Mouse (Mus musculus) limb, embryonic 11.5 days (tissue): Measurements from ENCODE around the gene Prkag1. TPM values are rescaled to one million over a fixed set of nuclear protein-coding genes. Genes with fewer than 3 reads are reported as not detected.

ENCODE experiments used
- ATAC-seq: fragments of 200-750 bp; cut with Nextera tagmentation; 2 replicates; pipeline ENCODE4 v1.8.0; 2017; ENCODE audit warnings: low read depth; ENCODE audit not compliant: insufficient number of reproducible peaks, low FRiP score, low TSS enrichment
- DNase-seq: peaks from one replicate; pipeline ENCODE4 v3.0.0-alpha.2; 2015; ENCODE audit warnings: low spot score
- H3K27ac ChIP-seq: fragments of 300-500 bp; sonication (generic); replicated peaks from 2 replicates; pipeline ENCODE4 v1.5.1; 2014; ENCODE audit warnings: low read depth, mild to moderate bottlenecking, low read length
- H3K27me3 ChIP-seq: fragments of 300-500 bp; sonication (generic); 2 replicates; pipeline ENCODE4 v1.6.1; 2014; ENCODE audit warnings: mild to moderate bottlenecking, low read length, mixed read lengths; ENCODE audit not compliant: control insufficient read depth, insufficient read depth
- H3K36me3 ChIP-seq: fragments of 300-500 bp; sonication (generic); 2 replicates; pipeline ENCODE4 v1.6.1; 2014; ENCODE audit warnings: mild to moderate bottlenecking, low read length, moderate library complexity, mixed read lengths; ENCODE audit not compliant: control insufficient read depth, insufficient read depth
- H3K4me1 ChIP-seq: fragments of 300-500 bp; sonication (generic); 2 replicates; pipeline ENCODE4 v1.6.1; 2014; ENCODE audit warnings: low read length, mixed read lengths; ENCODE audit not compliant: control insufficient read depth, insufficient read depth
- H3K4me2 ChIP-seq: fragments of 300-500 bp; sonication (generic); 2 replicates; pipeline ENCODE4 v1.6.1; 2014; ENCODE audit warnings: low read depth, mild to moderate bottlenecking, moderate library complexity; ENCODE audit not compliant: severe bottlenecking
- H3K4me3 ChIP-seq: fragments of 300-500 bp; sonication (generic); 2 replicates; pipeline ENCODE4 v1.5.1; 2014; ENCODE audit warnings: low read depth, low read length
- H3K9ac ChIP-seq: fragments of 300-500 bp; sonication (generic); 2 replicates; pipeline ENCODE4 v1.6.1; 2014; ENCODE audit warnings: mild to moderate bottlenecking, low read length
- H3K9me3 ChIP-seq: fragments of 300-500 bp; sonication (generic); 2 replicates; pipeline ENCODE4 v1.6.1; 2016; ENCODE audit warnings: low read length; ENCODE audit not compliant: control insufficient read depth
- WGBS: fragments of 180-500 bp; shearing (Covaris S2); extraction: QIAGEN DNeasy Blood & Tissue Kit; methylation state at CpG from one replicate; pipeline ENCODE4 v1.1.7; 2014; 5-methylcytosine and 5-hydroxymethylcytosine counted together
- polyA plus RNA-seq: library from polyadenylated mRNA; unstranded; fragments of >200 nt; fragmentation: Nextera tagmentation; extraction: Ambion mirVana; gene quantifications from 2 replicates; pipeline ENCODE4 v1.2.1, GENCODE M21; 2014

The Prkag1 gene
- polyA plus RNA-seq, 1 experiment from 2014 or later = 84.6 TPM

DNA sequence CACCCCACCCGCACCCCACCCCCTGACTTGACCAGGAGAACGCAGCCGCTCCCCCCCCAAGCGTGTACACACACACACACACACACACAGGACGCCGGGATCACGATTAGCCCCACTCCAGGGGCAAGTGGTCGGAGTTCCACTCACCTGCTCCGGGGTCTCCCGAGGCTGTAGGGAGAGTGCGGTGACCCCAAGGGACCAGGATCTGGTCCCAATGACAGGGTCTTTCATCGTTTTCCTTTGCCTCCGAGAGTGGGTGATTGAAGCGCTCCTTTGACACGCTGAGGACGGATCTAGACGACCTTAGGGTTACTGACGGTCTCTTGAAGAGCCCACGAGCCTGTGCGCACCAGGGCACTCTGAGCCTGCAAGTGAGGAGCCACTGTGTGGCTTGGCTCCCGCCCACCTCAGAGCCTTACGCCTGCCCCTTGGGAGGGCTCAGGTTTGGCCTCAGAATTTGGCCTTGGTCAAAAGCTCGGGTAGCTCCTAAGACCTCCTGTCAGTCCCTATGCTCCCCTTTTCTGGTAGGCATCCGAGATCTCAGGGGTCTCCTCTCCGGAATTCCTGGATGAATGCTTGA lies 53.0 kb downstream of the Prkag1 start:
- DNase-seq (no peak), ATAC-seq (no peak)
- WGBS = 1% methylated on average over 24 of the region's 25 CpGs
- Histone ChIP-seq H3K27me3 (peaks cover 89% of the 10 kb centered on the region), H3K4me1 (peaks cover 9% of the 10 kb centered on the region), H3K4me2 (0 out of 2 replicates have a peak overlapping the region, but pooled peaks have one; percentile 16), H3K36me3 (no peaks in the 10 kb centered on the region), H3K9me3 (no peaks in the 10 kb centered on the region), H3K27ac (no peak overlapping the region), H3K9ac (no peak overlapping the region), H3K4me3 (0 out of 2 replicates have a peak overlapping the region, but pooled peaks have one; percentile 7)

DNA sequence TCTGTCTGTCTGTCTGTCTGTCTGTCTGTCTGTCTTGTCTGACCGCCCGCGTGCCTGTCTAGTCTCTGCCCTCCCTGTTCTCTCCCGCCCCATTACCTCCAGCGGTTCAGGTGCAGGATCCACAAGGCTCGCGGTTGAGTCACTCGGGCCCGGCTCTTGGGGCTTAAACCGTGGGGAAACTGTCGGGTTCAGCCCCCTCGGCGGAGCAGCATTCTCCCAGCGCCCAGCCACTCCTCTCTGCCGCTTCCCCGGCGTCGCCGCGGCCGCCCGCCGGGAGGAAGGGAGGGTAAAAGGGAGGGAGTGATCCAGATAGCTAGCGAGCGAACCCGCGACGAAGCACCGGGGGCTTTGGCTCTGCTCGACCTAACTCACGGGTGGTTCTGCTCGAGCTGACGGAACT lies 53.6 kb downstream of the Prkag1 start, which contains the start of gene Wnt10b:
Gene Wnt10b, minus strand, starts transcription at position 389 of the 400 bp plus-strand sequence.
- DNase-seq (no peak), ATAC-seq (no peak)
- Histone ChIP-seq H3K27ac (no peak within 1 kb of the TSS), H3K4me1 (peaks cover 11% of the 10 kb centered on the region), H3K9ac (no peak within 1 kb of the TSS), H3K9me3 (no peaks in the 10 kb centered on the region), H3K4me2 (peak within 1 kb of the TSS; percentile 16; the same call in 1 of the 2 replicates), H3K36me3 (no peaks in the 10 kb centered on the region), H3K27me3 (peaks cover 94% of the 10 kb centered on the region), H3K4me3 (0 out of 2 replicates have a peak within 1 kb of the TSS, but pooled peaks have one; percentile 7)
- WGBS = under 1% methylated on average over 33 of the region's 33 CpGs

DNA sequence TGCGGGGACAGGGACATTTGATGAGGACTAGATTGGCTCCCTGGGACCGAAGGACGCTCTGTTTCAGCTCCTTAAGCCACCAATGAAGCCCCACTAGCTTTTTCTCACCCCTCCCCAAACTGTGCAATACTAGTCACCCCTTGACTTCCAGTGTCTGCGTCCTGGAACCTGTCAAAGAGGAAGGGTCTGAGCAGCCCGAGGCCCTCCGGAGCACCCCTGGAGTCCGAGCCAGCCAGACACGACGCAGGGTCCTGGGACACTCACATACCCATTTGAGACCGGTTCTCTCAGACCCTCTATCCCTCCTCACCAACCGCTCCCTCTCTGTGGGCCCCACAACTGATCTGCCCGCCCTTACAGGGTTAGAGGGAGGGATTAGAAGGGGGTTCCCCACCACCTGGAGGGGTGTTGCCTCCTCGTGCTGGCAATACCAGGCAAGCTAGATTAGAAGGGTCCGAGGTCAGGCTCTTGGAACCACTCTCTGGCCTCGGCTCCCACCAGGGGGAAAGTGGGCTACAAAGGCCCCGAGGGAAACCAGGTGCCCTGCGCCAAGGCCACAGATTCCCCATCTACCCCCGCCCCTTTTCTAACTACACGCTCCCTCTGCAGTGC lies 54.2 kb downstream of the Prkag1 start:
- no peak overlapping the region for H3K27ac ChIP-seq
- 0 out of 2 replicates have a peak overlapping the region, but pooled peaks have one; percentile 12 for H3K9ac ChIP-seq
- H3K9me3 ChIP-seq = no peaks in the 10 kb centered on the region
- no peak for ATAC-seq
- under 1% methylated on average over 19 of the region's 19 CpGs for WGBS
- no peak overlapping the region; the same call in 1 of the 2 replicates for H3K4me2 ChIP-seq
- H3K4me1 ChIP-seq = peaks cover 16% of the 10 kb centered on the region
- no peaks in the 10 kb centered on the region for H3K36me3 ChIP-seq
- DNase-seq = peak; percentile 49
- no peak overlapping the region for H3K4me3 ChIP-seq
- H3K27me3 ChIP-seq = peaks cover 100% of the 10 kb centered on the region

DNA sequence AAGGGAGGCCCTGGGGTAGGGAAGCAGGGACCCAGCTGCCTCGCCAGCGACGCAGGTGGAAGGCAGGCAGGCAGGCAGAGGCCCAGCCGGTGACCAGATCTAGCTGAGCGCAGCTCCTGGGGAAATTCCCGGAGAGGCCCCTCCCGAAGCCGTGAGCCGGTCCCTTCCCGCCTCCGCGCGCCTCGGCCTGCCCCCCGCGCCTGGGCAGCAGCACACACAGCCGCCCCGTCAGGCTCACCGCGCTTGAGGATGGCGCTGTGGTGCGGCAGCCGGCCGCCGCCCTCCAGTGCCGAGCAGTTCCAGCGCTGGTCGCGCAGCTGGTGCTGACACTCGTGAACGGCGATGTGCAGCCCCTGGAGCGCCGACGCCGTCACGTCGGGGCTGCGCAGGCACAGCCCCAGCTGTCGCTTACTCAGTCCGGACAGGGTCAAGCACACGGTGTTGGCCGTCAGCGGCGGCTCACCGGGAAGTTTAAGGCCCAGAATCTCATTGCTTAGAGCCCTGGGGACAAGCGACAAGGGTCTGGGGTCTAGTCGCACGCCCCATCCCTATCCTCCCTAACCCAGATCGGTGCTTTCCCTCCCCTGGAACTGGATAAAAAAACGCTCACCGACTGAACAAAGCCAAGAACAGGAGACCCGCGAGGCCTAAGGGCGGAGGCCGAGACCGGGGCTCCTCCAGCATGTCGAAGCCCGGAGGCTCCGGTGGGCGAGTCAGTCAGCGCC lies 54.9 kb downstream of the Prkag1 start:
- no peaks in the 10 kb centered on the region for H3K36me3 ChIP-seq
- 0 out of 2 replicates have a peak overlapping the region, but pooled peaks have one; percentile 12 for H3K9ac ChIP-seq
- WGBS = under 1% methylated on average over 62 of the region's 62 CpGs
- H3K4me1 ChIP-seq = peaks cover 16% of the 10 kb centered on the region
- no peak overlapping the region for H3K27ac ChIP-seq
- H3K4me3 ChIP-seq = peak overlapping the region; percentile 20
- ATAC-seq = peak; percentile 73; the same call in 1 of the 2 replicates
- H3K4me2 ChIP-seq = peak overlapping the region; percentile 37
- no peaks in the 10 kb centered on the region for H3K9me3 ChIP-seq
- DNase-seq = peak; percentile 66
- peaks cover 100% of the 10 kb centered on the region for H3K27me3 ChIP-seq

DNA sequence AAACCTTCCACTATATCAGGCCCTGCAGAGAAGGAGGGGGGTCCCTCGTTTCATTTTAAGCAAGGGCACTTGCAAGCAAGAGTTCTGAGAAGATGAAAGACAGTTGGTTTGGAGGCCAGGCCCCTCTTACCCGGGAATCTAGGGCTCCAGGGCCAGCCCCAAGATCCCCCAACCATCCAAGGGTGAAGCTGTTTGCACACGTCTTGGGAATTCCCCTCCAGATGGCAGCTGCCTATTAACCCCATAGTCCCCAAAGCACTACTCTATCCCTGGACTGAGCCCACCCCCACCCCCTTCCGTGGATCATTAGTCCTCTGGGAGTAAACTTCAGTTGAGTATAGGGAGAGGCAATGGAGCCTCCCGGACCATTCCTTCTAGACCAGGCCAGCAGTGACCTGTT lies 55.8 kb downstream of the Prkag1 start:
- ATAC-seq (no peak), DNase-seq (no peak)
- no peak overlapping the region for H3K9ac ChIP-seq
- H3K36me3 ChIP-seq = no peaks in the 10 kb centered on the region
- WGBS = under 1% methylated on average over 5 of the region's 5 CpGs
- peaks cover 96% of the 10 kb centered on the region for H3K27me3 ChIP-seq
- H3K4me1 ChIP-seq = peaks cover 16% of the 10 kb centered on the region
- H3K9me3 ChIP-seq = no peaks in the 10 kb centered on the region
- no peak overlapping the region for H3K27ac ChIP-seq
- no peak overlapping the region for H3K4me3 ChIP-seq
- H3K4me2 ChIP-seq = no peak overlapping the region

DNA sequence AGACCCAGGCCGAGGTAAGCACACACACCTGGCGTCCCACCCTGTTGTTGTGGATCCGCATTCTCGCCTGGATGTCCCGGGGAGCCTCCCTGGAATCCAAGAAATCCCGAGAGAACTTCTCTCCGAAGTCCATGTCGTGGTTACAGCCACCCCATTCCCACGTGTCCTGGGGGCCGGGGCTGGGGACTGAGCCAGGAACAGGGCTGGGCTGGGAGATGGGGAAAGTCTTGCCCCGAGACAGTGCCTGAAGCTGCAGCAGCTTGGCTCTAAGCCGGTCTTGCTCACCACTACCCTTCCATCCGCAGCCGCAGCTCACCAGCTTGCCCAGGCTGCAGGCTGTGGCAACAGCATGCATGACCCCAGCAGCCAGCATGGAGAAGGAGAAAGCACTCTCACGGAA lies 57.2 kb downstream of the Prkag1 start:
- DNase-seq (no peak), ATAC-seq (no peak)
- no peaks in the 10 kb centered on the region for H3K36me3 ChIP-seq
- no peak overlapping the region for H3K27ac ChIP-seq
- no peak overlapping the region for H3K4me2 ChIP-seq
- WGBS = 6% methylated on average over 15 of the region's 15 CpGs
- H3K9ac ChIP-seq = no peak overlapping the region
- peaks cover 84% of the 10 kb centered on the region for H3K27me3 ChIP-seq
- no peaks in the 10 kb centered on the region for H3K9me3 ChIP-seq
- H3K4me1 ChIP-seq = peaks cover 16% of the 10 kb centered on the region
- H3K4me3 ChIP-seq = no peak overlapping the region

DNA sequence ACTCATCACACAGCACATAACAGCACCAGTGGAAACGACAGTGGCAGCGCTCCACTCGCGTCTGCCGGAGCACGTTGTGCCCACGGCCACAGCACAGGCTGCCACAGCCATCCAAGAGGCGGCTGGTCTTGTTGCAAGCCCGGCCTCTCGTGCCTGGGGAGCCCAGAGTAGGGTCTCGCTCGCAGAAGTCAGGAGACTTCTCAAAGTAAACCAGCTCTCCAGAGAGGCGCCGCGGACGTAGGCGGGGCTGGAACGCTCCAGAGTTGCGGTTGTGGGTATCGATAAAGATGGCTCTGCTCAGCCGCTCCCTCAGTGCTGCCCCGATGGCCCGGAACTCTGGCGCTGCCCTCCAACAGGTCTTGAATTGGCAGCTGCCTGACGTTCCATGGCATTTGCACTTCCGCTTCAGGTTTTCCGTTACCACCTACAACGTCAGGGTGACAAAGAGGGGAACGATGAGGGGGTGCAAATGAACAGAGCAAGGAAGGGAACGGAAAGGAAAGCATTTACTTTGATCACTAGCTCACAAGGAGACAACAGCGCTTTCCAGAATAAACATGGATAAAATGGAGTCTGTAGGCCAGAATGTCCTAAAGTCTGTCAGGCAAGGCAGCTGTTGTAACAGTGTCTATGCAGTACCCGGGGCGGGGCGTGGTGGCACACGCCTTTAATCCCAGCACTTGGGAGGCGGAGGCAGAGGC lies 58.7 kb downstream of the Prkag1 start:
- peak; percentile 58 for DNase-seq
- H3K4me1 ChIP-seq = peaks cover 16% of the 10 kb centered on the region
- no peaks in the 10 kb centered on the region for H3K9me3 ChIP-seq
- peaks cover 71% of the 10 kb centered on the region for H3K27me3 ChIP-seq
- H3K4me2 ChIP-seq = peak overlapping the region; percentile 33
- peak overlapping the region; percentile 21 for H3K4me3 ChIP-seq
- under 1% methylated on average over 36 of the region's 36 CpGs for WGBS
- no peak overlapping the region for H3K27ac ChIP-seq
- no peak for ATAC-seq
- no peaks in the 10 kb centered on the region for H3K36me3 ChIP-seq
- 0 out of 2 replicates have a peak overlapping the region, but pooled peaks have one; percentile 19 for H3K9ac ChIP-seq
